Mouse (Mus musculus): ENCODE data around the gene Olfr564.

Olfr564 gene

GRCm38 (mm10) chr7:102803180-102803579 lies at the start of gene Olfr564:
Olfr564 (plus strand) TSS chr7:102803480.
- no peak for DNase-seq (ENCODE audit: low spot score in 2 of 2)

- DNase-seq (ENCODE audit: low spot score in 2 of 2), result no peak
Observed at GRCm38 (mm10) chr7:102759266-102759665, 44.0 kb upstream of the Olfr564 start, which contains the start of the genes Olfr560 and Olfr78. Olfr560 (minus strand) TSS chr7:102759366. Olfr78 (minus strand) TSS chr7:102759471.

- DNase-seq (ENCODE audit: low spot score in 2 of 2), result no peak
Observed at GRCm38 (mm10) chr7:102770921-102771320, 32.4 kb upstream of the Olfr564 start, which contains the start of gene Olfr561. Olfr561 (plus strand) TSS chr7:102771221.
